Mouse (Mus musculus): ENCODE results near the gene Auts2.
A peak's percentile ranks its signal among the peaks of the same experiment; 100 is the strongest.

Auts2 gene

DNA sequence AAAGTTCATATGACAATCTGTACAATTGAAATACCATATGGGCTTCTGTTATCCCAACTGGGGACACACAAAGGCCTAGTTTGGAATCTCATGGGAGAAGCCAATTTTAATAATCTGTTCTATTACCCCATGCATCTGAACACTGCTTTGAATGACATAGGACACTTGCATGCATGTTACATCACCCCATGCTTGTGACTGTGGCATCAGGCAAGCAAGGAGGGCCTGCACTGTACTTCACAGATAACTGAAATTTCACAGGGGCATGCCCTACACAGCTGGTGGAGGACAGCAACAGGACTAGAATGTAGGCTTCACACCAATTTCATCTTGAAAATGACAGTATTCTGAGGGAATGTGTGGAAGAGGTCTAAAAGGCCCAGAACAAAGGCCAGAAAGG lies 746.1 kb downstream of the Auts2 start:
- no peak for DNase-seq (ENCODE audit: low spot score)

DNA sequence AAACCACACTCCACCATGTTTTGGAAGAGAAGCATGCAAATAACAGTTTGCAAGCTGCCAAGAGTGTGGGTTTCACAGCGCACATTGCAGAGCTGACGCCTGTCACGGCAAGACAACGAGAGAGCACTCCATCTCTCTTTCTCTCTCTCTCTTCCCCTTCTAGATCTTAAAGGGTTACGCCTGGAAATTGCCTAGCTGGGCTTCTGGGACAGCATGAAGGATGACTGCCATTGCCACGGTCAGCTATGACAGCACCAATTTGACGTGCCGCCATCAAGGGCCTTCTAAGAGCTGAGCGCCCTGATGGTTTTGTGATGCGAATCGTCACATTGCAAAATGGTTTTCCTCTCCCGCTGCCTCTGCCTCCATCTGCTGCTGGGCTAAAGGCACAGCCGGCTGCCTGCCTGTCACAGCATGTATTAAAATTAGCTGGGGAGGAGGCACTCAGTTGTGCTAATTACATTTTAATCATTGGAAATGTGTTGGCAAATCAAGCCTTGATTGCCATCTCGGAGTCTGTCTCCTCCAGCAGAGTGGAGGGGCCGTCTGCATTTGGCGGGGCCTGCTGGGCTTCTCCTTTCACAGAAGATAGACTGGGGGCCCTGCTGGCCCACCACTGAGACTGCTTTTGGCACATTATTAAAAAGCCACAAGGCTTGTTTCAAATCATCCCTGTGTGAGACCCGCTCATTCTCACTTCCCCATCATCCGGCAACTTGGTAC lies 748.6 kb downstream of the Auts2 start:
- peak; percentile 84 for DNase-seq (ENCODE audit: low spot score)

DNA sequence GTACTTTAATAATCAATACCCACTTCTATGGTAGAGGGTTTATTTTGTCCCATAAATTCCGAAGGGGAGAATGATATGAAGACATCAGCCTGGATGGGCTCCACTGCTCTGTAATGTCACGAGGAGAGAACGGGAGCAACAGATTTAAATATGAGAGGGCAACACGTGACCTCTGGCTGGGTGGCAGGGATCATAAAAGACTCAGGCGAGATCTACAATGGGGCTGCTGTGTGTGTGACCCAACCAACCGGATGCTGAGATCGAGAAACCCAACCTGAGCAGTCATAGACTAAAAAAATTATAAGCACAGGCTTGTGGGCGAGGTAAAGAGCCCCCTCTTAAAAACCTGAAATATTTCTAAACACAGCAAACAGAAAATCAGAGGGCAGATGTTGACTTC lies 753.5 kb downstream of the Auts2 start:
- no peak for DNase-seq (ENCODE audit: low spot score)

DNA sequence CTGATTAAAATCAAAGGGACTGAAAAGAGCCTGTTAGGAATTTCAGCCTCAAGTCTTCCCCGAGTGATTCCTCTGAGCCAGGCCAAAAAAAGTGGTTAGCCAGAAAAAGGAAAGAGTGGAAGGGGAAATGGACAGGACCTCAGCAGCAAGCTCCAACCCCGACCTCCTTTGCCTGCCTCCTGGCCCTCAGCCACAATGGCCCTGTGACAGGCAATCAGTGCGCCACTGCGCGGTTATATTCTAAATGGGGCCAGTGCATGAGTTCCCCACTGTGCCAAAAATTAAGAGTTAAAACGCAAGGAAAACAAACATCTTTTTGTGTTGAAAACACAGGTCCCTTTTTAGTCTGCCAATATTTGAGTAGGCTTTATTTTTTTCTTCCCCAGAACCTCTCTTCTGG lies 755.1 kb downstream of the Auts2 start:
- no peak for DNase-seq (ENCODE audit: low spot score)

DNA sequence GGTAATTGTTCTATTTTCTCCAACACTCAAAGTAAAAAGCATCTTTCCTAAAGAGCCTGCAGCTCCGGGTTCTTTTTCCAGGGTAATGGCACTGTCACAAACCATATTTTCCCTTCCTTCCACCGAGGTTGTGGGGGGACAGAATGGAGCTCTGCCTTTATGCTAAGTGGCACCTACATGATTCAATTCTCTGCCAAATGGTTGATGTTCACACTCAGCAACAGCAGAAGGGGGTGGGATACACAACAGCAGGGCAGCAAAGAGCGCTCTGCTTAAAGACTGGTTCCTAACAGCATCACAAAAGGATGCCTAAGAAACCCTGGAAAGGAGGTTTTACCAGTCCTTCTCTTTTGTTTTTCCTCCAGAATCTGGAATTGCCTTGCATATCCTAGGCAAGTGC lies 759.9 kb downstream of the Auts2 start:
- no peak for DNase-seq (ENCODE audit: low spot score)

DNA sequence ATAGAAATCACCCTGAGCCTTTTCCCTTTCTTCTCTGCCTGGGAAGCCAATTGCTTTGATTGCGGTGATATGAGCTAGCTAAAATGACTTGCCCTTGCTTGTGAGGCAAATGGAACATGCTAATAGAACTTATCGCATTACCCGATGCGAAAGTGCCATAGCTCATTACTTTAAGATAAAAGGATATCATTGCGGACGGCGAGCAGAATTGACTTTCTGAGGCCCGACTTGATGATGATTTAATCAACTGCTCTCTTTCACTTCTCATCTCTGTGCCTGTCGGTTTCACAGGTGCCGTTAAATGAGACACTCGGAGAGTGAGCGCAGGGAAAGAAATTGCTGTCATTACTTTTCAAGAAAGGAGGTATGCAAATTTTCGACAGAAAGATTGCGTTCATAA lies 762.1 kb downstream of the Auts2 start:
- no peak for DNase-seq (ENCODE audit: low spot score)

DNA sequence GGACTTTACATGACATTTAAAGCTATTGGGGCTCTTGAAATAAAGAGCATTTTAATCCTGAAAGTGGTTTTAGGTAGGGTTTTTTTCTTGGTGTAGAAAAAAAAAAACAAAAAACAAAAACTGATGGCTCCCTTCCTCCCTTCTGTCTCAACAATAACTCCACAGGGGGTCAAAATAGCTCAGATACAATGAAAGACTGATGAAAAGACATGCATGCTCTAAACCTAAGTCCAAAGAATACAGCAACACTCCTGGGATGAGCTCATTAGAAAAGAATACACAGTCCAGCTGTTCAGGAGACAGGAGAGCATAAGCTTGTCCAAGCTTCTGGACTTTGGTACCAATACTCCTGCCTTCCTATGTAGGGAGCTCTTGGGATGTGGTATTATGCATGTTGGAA lies 764.0 kb downstream of the Auts2 start:
- no peak for DNase-seq (ENCODE audit: low spot score)

DNA sequence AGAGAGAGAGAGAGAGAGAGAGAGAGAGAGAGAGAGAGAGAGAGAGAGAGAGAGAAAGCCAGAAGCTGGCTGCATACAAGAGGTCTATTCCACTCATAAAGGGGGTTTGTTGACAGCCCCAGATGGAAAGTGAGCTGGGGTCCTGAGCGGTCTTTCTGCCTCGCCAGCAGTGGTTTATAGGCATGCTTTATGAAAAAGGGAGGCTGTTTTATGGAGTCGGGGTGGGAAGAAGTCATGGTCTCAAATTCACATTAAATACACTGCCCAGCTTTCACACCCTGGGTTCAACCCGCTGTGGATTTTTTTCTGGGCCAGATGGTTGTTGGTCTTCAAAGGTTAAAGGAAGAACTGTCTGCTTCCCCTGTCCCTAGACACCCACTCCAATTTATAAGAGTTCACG lies 767.5 kb downstream of the Auts2 start:
- DNase-seq (ENCODE audit: low spot score), result no peak

DNA sequence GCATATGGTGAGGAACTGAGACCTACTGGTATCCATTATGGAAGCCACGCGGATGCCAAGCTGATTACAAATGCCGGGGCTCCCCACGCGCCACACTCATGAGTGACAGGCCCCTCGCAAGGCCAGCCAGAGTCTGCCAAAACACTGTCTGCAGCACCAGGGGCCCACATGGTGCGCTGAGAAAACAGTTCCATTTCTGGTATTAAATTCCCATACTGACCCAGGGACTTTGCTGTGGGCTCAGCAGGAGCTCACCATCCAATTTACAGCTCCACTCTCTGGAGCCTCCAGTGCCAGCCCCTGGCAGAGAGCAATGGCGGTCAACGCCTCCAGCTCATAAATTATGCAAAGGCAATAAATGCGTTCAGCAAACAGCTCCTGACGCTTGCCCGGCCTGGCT lies 767.9 kb downstream of the Auts2 start:
- DNase-seq (ENCODE audit: low spot score), result peak; percentile 38

DNA sequence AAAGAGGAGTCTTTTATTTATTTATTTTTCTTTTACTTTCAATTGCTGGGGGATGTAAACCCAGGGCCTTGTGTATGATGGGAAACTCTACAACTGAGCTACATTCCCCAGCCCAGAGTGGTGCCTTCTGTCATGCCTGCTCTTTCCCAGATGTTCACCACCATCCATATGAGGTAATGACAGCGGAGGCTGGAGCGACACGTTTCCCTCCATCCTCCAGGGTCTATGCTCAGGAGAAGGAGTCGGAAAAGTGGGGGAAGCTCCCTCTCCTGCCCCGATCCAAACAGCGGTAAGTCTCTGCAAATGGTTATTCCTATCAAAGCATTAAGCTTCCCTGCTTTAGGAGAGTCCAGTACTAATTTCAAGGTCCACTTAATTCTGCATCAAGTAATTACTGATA lies 768.4 kb downstream of the Auts2 start:
- no peak for DNase-seq (ENCODE audit: low spot score)

DNA sequence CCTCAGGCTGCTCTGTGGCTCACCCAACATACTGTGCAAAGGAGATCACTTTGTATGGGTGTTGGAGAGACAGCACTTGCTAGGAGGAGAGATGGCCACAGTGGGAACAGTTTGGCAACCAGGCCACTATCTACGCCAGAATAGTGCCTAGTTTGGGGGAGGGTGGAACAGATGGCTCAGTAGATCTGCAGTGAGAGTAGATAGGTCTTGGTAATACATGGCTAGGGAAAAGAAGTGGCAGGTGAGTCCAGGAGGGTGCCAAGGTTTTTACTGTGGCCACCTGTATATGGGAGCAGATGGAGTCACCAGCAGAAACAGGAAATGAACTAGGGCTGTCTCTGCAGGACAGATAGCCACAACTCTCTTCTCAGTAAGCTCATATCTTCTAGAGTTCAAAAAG lies 770.5 kb downstream of the Auts2 start:
- no peak for DNase-seq (ENCODE audit: low spot score)

DNA sequence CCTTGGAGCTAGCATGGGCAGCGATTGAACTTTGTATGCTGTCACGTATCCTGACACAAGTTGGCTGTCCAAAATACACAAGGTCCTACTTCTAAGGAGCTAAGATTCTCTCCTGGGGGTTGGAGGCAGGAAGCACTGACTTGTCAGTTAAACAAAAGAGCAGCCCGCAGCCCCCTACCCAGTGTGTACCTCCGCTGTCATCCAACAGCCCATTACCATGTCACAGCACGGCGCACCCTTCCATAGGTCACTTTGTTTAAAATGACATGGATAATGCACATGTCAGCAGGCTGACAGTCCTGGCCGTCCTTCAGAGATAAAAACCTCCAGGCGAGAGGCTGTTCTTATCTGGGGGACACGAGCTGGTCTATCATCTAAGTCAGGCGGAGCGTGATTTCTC lies 773.9 kb downstream of the Auts2 start:
- DNase-seq (ENCODE audit: low spot score), result no peak

DNA sequence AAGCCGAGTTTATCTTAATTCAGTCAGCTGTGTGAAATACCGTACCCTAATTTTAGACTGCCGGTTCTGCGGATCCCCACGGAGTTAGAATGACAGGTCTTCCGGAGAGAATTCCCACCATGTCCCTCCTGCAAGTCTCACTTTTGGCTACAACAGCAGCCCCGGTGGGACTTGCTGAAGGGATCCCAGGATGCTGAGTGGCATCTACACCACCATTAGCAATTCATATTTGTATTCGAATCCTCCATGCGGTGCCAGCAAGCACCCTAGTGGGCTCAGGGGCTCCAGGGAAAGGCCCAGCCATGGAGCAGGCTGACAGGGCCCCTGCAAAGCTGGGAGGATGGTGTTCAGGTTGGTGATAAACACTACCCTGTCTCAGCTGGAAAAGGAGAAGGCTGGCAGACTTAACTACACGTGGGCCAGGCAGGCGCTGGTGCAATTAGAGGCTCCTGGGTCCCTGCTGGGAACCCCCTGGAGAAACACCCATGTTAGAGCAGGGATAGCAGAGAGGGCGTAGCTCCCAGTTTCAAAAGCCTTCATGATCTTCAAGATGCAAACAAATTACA lies 775.4 kb downstream of the Auts2 start:
- no peak for DNase-seq (ENCODE audit: low spot score)

DNA sequence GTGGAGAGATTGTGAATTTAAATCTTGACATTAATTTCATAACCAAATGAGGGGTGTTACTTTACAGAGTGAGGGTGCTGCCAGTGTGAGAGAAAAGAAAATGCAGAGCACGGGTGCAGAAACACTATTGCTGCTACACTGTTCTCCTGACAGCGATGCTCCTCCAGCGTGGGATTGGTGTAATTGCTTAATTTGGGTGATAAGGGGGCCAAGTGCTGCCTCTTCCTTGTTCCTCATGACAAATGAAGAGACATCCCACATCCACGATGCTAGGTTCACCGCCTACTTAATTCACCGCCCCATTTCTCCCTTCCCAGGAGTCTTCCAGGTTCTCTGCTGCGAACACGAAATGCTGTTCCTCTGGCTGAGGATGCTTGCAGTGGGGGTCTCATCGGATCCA lies 776.0 kb downstream of the Auts2 start:
- peak; percentile 21 for DNase-seq (ENCODE audit: low spot score)

DNA sequence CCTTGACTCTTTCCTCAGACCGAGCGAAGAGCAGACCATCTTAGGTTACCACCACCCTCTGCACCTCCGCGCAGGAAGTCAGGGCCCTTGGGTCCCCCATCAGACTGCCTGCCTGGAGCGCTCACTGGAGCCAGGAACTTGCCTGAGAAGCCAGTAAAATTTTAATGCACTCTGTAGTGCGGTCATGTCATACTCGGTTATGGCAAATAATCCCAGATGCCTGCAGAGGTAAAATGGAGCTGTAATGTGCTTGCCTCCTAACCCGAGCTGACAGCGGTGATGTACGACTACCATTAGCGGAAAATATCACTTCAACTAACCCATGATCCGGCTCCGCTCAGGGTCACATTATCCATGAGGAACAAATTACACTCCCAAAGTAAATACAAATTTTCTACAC lies 783.7 kb downstream of the Auts2 start:
- no peak for DNase-seq (ENCODE audit: low spot score)

DNA sequence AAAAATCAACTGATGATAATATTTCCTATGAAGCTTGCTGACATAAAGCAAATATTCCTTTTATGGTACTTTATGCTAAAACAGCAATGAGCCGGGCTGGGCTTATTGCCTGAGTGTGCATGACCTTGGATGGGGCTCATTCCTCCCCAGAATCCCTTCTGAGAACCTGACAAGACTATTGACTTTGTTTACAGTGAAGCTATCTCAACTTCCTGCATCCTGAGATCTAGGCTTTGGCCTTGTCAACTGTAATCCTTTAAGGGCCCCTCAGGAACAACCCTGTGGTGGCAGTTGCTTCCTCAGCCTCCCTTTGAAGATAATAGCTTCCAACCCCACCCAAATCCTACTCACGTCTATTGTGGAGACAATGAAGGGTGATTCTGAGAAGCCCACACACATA lies 792.8 kb downstream of the Auts2 start:
- DNase-seq (ENCODE audit: low spot score), result no peak

DNA sequence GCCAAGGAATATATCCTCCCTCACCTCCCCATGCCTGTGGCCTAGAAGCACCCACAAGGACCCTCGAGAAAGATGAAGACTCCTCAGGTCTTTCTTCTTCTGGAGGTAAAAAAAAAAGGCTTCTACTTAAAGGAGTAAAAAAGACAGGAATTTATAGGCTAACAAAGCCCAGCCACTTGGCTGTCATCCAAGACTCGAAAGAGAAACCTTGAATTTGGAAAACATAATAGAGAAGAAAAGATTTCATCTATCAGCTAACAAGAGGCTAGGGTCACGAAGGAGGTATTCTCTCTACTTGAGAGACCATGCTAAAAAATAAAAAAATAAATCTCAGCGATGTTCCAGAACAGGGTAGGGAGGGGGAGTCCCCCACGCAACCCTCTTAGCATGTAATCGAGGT lies 793.9 kb downstream of the Auts2 start:
- no peak for DNase-seq (ENCODE audit: low spot score)

DNA sequence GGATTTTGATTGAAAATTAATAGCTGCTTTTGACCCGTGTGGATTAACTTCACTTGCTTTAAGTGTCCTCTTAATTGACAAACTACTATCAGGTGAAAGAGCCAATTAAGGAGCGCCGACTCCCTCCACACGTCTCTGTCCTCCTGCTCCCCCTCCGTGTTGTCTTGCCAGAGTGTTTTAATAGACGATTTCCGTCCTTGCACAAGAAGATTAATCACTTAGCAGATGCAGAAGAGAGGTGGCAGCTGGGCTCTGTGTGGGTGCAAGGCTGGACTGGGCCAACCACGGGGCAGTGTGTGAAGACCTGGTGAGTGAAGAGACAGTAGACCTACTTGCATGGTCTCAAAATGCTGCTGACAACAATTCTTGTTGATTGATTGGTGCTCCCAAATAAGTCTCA lies 800.1 kb downstream of the Auts2 start:
- no peak for DNase-seq (ENCODE audit: low spot score)

DNA sequence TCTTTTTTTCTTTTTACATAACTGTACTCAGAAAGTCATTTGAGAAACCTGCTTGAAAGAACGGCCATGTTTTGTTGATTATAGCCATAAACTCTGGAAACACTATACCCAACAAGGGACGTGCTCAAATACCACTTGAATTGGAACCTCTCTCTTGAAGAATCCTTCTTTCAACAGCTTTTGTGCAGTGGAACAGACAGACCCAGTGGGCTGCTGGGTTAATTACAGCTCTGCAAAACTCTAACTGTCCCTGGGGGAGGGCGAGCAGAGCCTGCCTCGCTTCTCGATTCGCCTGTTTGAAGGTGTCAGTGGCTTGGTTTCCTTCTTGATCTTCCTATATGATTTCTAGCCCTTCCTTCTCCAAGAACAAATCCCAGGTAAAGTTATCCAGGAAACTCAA lies 805.7 kb downstream of the Auts2 start:
- DNase-seq (ENCODE audit: low spot score), result no peak

DNA sequence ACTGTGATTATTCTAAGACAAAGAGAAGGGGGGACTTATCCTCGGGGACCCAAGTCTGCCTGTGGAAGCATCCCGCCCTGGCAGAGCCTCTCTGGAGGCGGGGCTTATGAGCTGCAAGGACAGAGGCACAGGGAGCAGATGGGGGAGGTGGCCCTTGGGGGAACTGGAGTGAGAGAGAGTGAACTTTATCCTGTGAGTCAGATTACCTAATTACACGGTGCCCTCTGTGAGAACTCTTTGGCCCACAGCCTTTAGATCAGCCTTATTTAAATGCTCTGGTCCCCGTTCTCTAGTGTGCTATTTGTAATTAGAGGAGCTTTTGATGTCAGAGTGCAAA lies 809.9 kb downstream of the Auts2 start:
- no peak for DNase-seq (ENCODE audit: low spot score)

DNA sequence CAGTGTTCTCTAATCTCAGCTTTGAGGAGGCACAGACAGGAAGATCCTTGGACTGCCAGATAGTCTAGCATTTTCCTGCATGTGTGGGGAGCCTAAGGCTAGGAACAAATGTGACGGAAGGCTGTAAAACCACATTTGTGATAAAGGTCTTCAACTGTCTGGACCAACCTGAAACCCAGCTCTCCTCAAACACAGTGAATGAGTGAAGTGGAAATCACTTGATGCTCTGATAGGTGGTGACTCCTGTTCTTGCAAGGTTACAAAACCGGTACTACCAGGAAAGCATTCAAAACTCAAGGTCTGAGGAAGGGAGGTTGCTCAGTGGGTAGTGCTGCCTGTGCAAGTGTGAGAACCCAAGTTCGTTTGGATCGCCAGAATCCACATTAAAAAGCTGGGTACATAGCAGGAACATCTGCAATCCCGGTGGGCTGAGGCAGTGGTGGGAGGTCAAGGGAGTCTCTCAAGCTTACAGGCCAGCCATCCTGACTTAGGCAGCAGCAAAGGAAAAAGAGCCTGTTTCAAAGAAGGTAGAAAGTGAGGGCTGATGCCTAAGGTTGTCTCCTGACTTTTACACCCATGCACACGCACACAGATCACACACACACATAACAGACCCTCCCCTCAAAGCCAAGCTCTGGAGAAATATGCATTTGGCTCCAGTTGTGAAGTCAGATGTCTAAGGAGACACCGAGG lies 810.4 kb downstream of the Auts2 start:
- DNase-seq (ENCODE audit: low spot score), result no peak

DNA sequence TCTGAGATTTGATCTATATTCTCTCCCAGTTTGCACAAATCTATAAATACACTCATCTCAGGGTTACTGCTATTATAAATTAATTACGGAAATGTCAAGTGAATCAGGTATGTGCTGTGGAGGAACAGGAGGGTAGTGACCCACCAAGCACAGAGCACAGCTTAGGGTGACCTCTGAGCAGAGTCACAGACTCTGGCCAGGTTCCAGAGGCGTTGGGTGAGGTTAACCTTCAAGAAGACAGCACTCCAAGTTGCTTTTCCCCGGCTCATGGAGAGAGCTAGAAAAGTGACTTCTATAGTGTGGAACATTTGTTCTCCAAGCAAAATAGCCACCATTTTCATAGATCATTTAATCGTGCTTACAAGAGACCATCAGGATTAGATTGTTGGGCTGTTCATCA lies 813.7 kb downstream of the Auts2 start:
- no peak for DNase-seq (ENCODE audit: low spot score)

DNA sequence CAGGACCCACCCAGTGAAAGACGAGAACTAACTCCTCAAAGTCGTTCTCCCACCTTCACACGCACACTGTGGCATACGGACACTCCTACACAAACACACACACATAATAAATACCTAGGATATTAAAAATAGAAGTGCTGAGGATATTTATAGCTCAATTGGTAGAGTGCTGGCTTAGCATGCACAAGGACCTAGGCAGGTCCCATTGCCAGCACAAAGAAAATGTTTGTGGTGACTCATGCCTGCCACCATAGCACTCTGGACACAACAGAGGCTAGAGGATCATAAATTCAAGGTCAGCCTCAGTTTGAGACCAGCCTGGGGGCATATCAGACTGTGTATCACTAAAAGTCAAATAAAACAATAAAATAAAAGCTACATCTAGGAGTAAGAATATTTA lies 815.2 kb downstream of the Auts2 start:
- DNase-seq (ENCODE audit: low spot score), result no peak

DNA sequence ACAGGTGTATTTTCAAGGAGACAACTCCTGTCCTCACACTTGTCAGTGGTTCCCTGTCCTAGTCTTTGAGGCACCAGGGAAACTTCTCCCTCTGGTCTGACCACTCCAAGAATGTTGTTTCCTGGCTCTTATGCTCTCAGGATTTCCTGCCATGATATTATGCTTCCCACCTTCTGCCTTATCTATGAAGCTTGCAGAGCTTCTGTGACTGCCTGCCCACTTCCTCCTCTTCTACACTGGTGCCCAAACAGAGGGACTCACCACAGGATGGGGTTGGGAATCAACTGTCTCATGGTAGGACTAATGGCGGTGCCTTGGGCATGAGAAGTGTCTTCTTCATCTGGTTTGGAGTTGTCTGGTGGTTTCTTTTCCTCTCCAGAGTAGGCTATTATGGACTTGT lies 818.6 kb downstream of the Auts2 start:
- no peak for DNase-seq (ENCODE audit: low spot score)
